13 mouse cellular contexts compared by ENCODE assay signal in genomic region chr1:40293891-40294290, GRCm38 (mm10). TPM values are rescaled to one million over a fixed set of nuclear protein-coding genes. Genes with fewer than 3 reads are reported as not detected.
DNase-seq lines count a peak whose midpoint lies in the region; ATAC-seq and TF ChIP-seq lines count a peak whose summit lies in the region.
"Had no signal": no experiment of that assay in that cellular context is flagged by ENCODE, and none has a peak within 500 bp of the region (broad histone marks: within the 10 kb centered on the region; RNA-seq: fewer than 3 reads in every experiment).

No protein-coding gene starts in this region.

- DNase-seq in gastrocnemius, adult 2 months = no peak
- no peak for DNase-seq in gastrocnemius, postnatal 14 days
- peak; percentile 19 for DNase-seq in liver, adult 2 months (ENCODE audit: extremely low read depth, low read depth, low spot score)
- no peak for DNase-seq in CH12.LX (ENCODE audit: extremely low read depth)
- DNase-seq in embryonic facial prominence, embryonic 11.5 days (ENCODE audit: low spot score) = peak; percentile 13
- no peak for DNase-seq in cerebellum, adult 11 months
- no peak for DNase-seq in cerebellum, adult 9-10 months
- DNase-seq: cerebellum, adult 9-11 months; lung, adult 18-20 months; midbrain, embryonic 14.5 days had no signal

- no peaks in the 10 kb centered on the region for H3K27me3 ChIP-seq in liver, adult 2 months (ENCODE audit: control insufficient read depth, insufficient read depth, low read length)
- no peaks in the 10 kb centered on the region for H3K27me3 ChIP-seq in liver, embryonic 12.5 days (replicated peaks)
- H3K27me3 ChIP-seq in CH12.LX (replicated peaks) = no peaks in the 10 kb centered on the region
- H3K27me3 ChIP-seq in embryonic facial prominence, embryonic 11.5 days (ENCODE audit: control insufficient read depth, insufficient read depth, low read length) = no peaks in the 10 kb centered on the region

- H3K4me2 ChIP-seq in liver, embryonic 12.5 days = no peak overlapping the region
- no peak overlapping the region for H3K4me2 ChIP-seq in CH12.LX (ENCODE audit: insufficient read depth, low read depth, poor library complexity, severe bottlenecking)
- H3K4me2 ChIP-seq in embryonic facial prominence, embryonic 11.5 days (ENCODE audit: low read depth, low read length) = no peak overlapping the region
- H3K4me2 ChIP-seq: hindbrain, embryonic 14.5 days had no signal

- TF ChIP-seq CTCF in gastrocnemius, adult 2 months (IDR thresholded peaks at IDR 0.05) = peak; percentile 44
- TF ChIP-seq CTCF in liver, adult 2 months (IDR thresholded peaks at IDR 0.05; ENCODE audit: low read depth, low read length) = peak; percentile 68
- peak; percentile 17 to 39; a peak in 2 of 4 replicates for TF ChIP-seq CTCF in CH12.LX (conservative IDR thresholded peaks at IDR 0.05 in 1 of 2, IDR thresholded peaks at IDR 0.05 in 1 of 2; ENCODE audit: low read depth in 2 of 2, low read length in 2 of 2)

- no peak for TF ChIP-seq POLR2A in liver, adult 2 months (IDR thresholded peaks at IDR 0.05; ENCODE audit: extremely low read depth, insufficient read depth, low read length)
- TF ChIP-seq POLR2A in CH12.LX (IDR thresholded peaks at IDR 0.05; ENCODE audit: low read depth, low read length) = no peak

- WGBS in liver, adult 2 months = 94% methylated on average over 7 of the region's 7 CpGs
- WGBS in liver, embryonic 12.5 days (ENCODE audit: insufficient replicate concordance) = 86% methylated on average over 7 of the region's 7 CpGs
- 92% methylated on average over 7 of the region's 7 CpGs for WGBS in embryonic facial prominence, embryonic 11.5 days

- H3K9ac ChIP-seq in liver, adult 2 months (ENCODE audit: low read depth, low read length) = no peak overlapping the region
- H3K9ac ChIP-seq in liver, embryonic 12.5 days = no peak overlapping the region
- H3K9ac ChIP-seq in CH12.LX (ENCODE audit: insufficient read depth, low read depth) = no peak overlapping the region
- H3K9ac ChIP-seq in embryonic facial prominence, embryonic 11.5 days (replicated peaks; ENCODE audit: low read length) = no peak overlapping the region
- H3K9ac ChIP-seq: hindbrain, embryonic 14.5 days had no signal

- dilution Hi-C loops in CH12.LX (cut with MboI; ENCODE audit: extremely low pct_ligation_motif_present, extremely low pct_unique_long_range_greater_than_20kb, low sequenced_read_pairs) = no loop called here

- H3K79me2 ChIP-seq in liver, adult 2 months (ENCODE audit: control insufficient read depth, insufficient read depth, low read length) = no peaks in the 10 kb centered on the region
- H3K79me2 ChIP-seq in CH12.LX (replicated peaks; ENCODE audit: control insufficient read depth, extremely low read depth, insufficient read depth, poor library complexity, severe bottlenecking) = no peaks in the 10 kb centered on the region

- no peak for ATAC-seq in liver, embryonic 12.5 days
- no peak for ATAC-seq in embryonic facial prominence, embryonic 11.5 days (replicated peaks; ENCODE audit: insufficient number of reproducible peaks, low FRiP score, low TSS enrichment, low read depth)

- TF ChIP-seq EP300 in CH12.LX (IDR thresholded peaks at IDR 0.05; ENCODE audit: low read length) = no peak

- intact Hi-C loops in gastrocnemius, adult 2 months (cut with DNase I) = no loop called here
- intact Hi-C loops in gastrocnemius, postnatal 14 days (cut with DNase I; ENCODE audit: low total_unique reads) = no loop called here

- peaks cover 58% of the 10 kb centered on the region for H3K36me3 ChIP-seq in liver, adult 2 months (ENCODE audit: control insufficient read depth, insufficient read depth, low read length)
- peaks cover 15% of the 10 kb centered on the region for H3K36me3 ChIP-seq in liver, embryonic 12.5 days
- H3K36me3 ChIP-seq in CH12.LX (replicated peaks in 1 of 2; ENCODE audit: control insufficient read depth in 1 of 2, insufficient read depth in 1 of 2, low read length in 1 of 2) = no peaks in the 10 kb centered on the region
- H3K36me3 ChIP-seq in embryonic facial prominence, embryonic 11.5 days (replicated peaks; ENCODE audit: control insufficient read depth, insufficient read depth, low read depth, low read length) = no peaks in the 10 kb centered on the region
- H3K36me3 ChIP-seq: heart, embryonic 10.5 days had no signal

- in situ Hi-C loops in CH12.LX (cut with MboI; ENCODE audit: low pct_ligation_motif_present, low pct_unique_long_range_greater_than_20kb, low sequenced_read_pairs) = no loop called here

- no peak; the same call in 1 of the 2 replicates for TF ChIP-seq RAD21 in CH12.LX (IDR thresholded peaks at IDR 0.05; ENCODE audit: low read depth, low read length)

- H3K9me3 ChIP-seq in liver, embryonic 12.5 days (replicated peaks) = no peaks in the 10 kb centered on the region
- H3K9me3 ChIP-seq in CH12.LX (replicated peaks; ENCODE audit: low read length) = no peaks in the 10 kb centered on the region
- no peaks in the 10 kb centered on the region; the same call in 1 of the 2 replicates for H3K9me3 ChIP-seq in embryonic facial prominence, embryonic 11.5 days (replicated peaks; ENCODE audit: control insufficient read depth, low read length)
- H3K9me3 ChIP-seq: heart, embryonic 10.5 days had no signal

- no peak overlapping the region for H3K4me3 ChIP-seq in gastrocnemius, adult 2 months
- no peak overlapping the region for H3K4me3 ChIP-seq in liver, adult 2 months (ENCODE audit: insufficient read depth, low read depth, low read length)
- H3K4me3 ChIP-seq in liver, embryonic 12.5 days = no peak overlapping the region
- no peak overlapping the region for H3K4me3 ChIP-seq in CH12.LX (replicated peaks in 1 of 3; ENCODE audit: low read depth in 2 of 3, low read length in 2 of 3, poor library complexity in 1 of 3)
- no peak overlapping the region for H3K4me3 ChIP-seq in embryonic facial prominence, embryonic 11.5 days (ENCODE audit: low read depth, low read length)
- H3K4me3 ChIP-seq: heart, embryonic 10.5 days had no signal

- H3K4me1 ChIP-seq in liver, adult 2 months (ENCODE audit: control insufficient read depth, insufficient read depth, low read length) = no peaks in the 10 kb centered on the region
- H3K4me1 ChIP-seq in liver, embryonic 12.5 days = peaks cover 17% of the 10 kb centered on the region
- no peaks in the 10 kb centered on the region for H3K4me1 ChIP-seq in CH12.LX (ENCODE audit: control insufficient read depth in 1 of 2, insufficient read depth in 2 of 2)
- H3K4me1 ChIP-seq in embryonic facial prominence, embryonic 11.5 days (ENCODE audit: control insufficient read depth, insufficient read depth, low read length) = no peaks in the 10 kb centered on the region
- H3K4me1 ChIP-seq: heart, embryonic 10.5 days had no signal

- H3K27ac ChIP-seq in gastrocnemius, adult 2 months = no peak overlapping the region
- no peak overlapping the region for H3K27ac ChIP-seq in liver, adult 2 months (replicated peaks; ENCODE audit: insufficient read depth, low read depth, low read length)
- no peak overlapping the region for H3K27ac ChIP-seq in liver, embryonic 12.5 days
- H3K27ac ChIP-seq in CH12.LX (ENCODE audit: insufficient read depth, low read depth) = no peak overlapping the region
- no peak overlapping the region for H3K27ac ChIP-seq in embryonic facial prominence, embryonic 11.5 days (replicated peaks; ENCODE audit: low read depth, low read length)
- H3K27ac ChIP-seq: heart, embryonic 10.5 days; hindbrain, embryonic 14.5 days had no signal

TF ChIP-seq in CH12.LX, 34 proteins besides CTCF, POLR2A, EP300 and RAD21:
- TF ChIP-seq RCOR1 (conservative IDR thresholded peaks at IDR 0.05; ENCODE audit: low read depth, low read length) (no peak), SMC3 (IDR thresholded peaks at IDR 0.05; ENCODE audit: low read depth, low read length) (peak; percentile 9; the same call in 1 of the 2 replicates)

RNA-seq across cellular contexts. Expression of gene Il1rl2, which starts 30.5 kb away (rescaled TPM):
- 1 to 10 TPM in 1 of 2 experiments, under 1 TPM in 1; 0.86 to 1.1 TPM for total RNA-seq in gastrocnemius, adult 2 months (2021)
- total RNA-seq in gastrocnemius, postnatal 14 days (2021) = 1 to 10 TPM; 3.0 to 3.4 TPM
- 0.37 and 0.40 TPM in 2 replicates for total RNA-seq in liver, adult 2 months (2014; rRNA removed)
- polyA plus RNA-seq in liver, adult 2 months (2012; rRNA removed) = 0.05 and 0.06 TPM in 2 replicates
- polyA plus RNA-seq in liver, embryonic 12.5 days (2016; fragmentation: Nextera tagmentation; extraction: Ambion mirVana) = 1.8 and 2.2 TPM in 2 replicates
- total RNA-seq in CH12.LX (2012; rRNA removed) (not detected in 2 replicates), CH12.LX (2014; rRNA removed) (not detected in 2 replicates)
- polyA plus RNA-seq in CH12.LX (2012; ENCODE audit: insufficient read length, low read depth) = not detected in 2 replicates
- polyA plus RNA-seq in embryonic facial prominence, embryonic 11.5 days (2014; fragmentation: Nextera tagmentation; extraction: Ambion mirVana) = 3.2 TPM in 2 replicates

Comparison
In these comparisons a context has a peak if more than half of its experiments do, and no peak if none do; other contexts are left out.
1. DNase-seq: peak in liver, adult 2 months (single experiment) and embryonic facial prominence, embryonic 11.5 days (single experiment); none in gastrocnemius, adult 2 months (single experiment), gastrocnemius, postnatal 14 days (single experiment), CH12.LX (single experiment), cerebellum, adult 11 months (single experiment) and cerebellum, adult 9-10 months (single experiment).
2. Peak in every context shown above with its lines, with median percentiles within 50 percentile points of each other: CTCF ChIP-seq.